Mouse (Mus musculus) liver, embryonic 13.5 days (tissue): ENCODE results near the gene Iqgap3. TPM values are rescaled to one million over a fixed set of nuclear protein-coding genes. Genes with fewer than 3 reads are reported as not detected.

ENCODE experiments used
- ATAC-seq: fragments of 200-750 bp; cut with Nextera tagmentation; 2 replicates; pipeline ENCODE4 v1.8.0; 2017; ENCODE audit warnings: low read depth, mild to moderate bottlenecking, moderate number of reproducible peaks, moderate library complexity
- DNase-seq: peaks from one replicate; pipeline ENCODE4 v3.0.0; 2022
- H3K27ac ChIP-seq: fragments of 300-500 bp; sonication (generic); 2 replicates; pipeline ENCODE4 v1.5.1; 2015; ENCODE audit warnings: moderate library complexity, mild to moderate bottlenecking, inconsistent platforms
- H3K27me3 ChIP-seq: fragments of 300-500 bp; sonication (generic); 2 replicates; pipeline ENCODE4 v1.6.1; 2015; ENCODE audit warnings: mild to moderate bottlenecking, inconsistent platforms
- H3K36me3 ChIP-seq: fragments of 300-500 bp; sonication (generic); 2 replicates; pipeline ENCODE4 v1.6.1; 2015; ENCODE audit warnings: mild to moderate bottlenecking, inconsistent platforms
- H3K4me1 ChIP-seq: fragments of 300-500 bp; sonication (generic); replicated peaks from 2 replicates; pipeline ENCODE4 v1.6.1; 2015; ENCODE audit warnings: inconsistent platforms
- H3K4me2 ChIP-seq: fragments of 300-500 bp; sonication (generic); 2 replicates; pipeline ENCODE4 v1.6.1; 2015; ENCODE audit warnings: inconsistent platforms, mild to moderate bottlenecking, moderate library complexity
- H3K4me3 ChIP-seq: fragments of 300-500 bp; sonication (generic); replicated peaks from 2 replicates; pipeline ENCODE4 v1.5.1; 2015; ENCODE audit warnings: mild to moderate bottlenecking, inconsistent platforms
- H3K9ac ChIP-seq: fragments of 300-500 bp; sonication (generic); 2 replicates; pipeline ENCODE4 v1.6.1; 2015; ENCODE audit warnings: mild to moderate bottlenecking, inconsistent platforms
- H3K9me3 ChIP-seq: fragments of 300-500 bp; sonication (generic); replicated peaks from 2 replicates; pipeline ENCODE4 v1.6.1; 2016; ENCODE audit warnings: inconsistent platforms
- WGBS: fragments of 180-500 bp; shearing (Covaris S2); methylation state at CpG from one replicate; pipeline ENCODE4 v1.1.7; 2015; ENCODE audit not compliant: insufficient replicate concordance; 5-methylcytosine and 5-hydroxymethylcytosine counted together
- polyA plus RNA-seq: library from polyadenylated mRNA; unstranded; fragments of >200 nt; fragmentation: Nextera tagmentation; extraction: Ambion mirVana; gene quantifications from 2 replicates; pipeline ENCODE4 v1.2.1, GENCODE M21; 2015

Iqgap3 gene
- polyA plus RNA-seq, 1 experiment from 2014 or later = 6.6 TPM

- DNase-seq = no peak
- H3K4me3 ChIP-seq = no peak overlapping the region
- ATAC-seq = no peak
- H3K4me1 ChIP-seq = peaks cover 82% of the 10 kb centered on the region
- no peak overlapping the region for H3K27ac ChIP-seq
- no peaks in the 10 kb centered on the region for H3K9me3 ChIP-seq
- peaks cover 24% of the 10 kb centered on the region for H3K36me3 ChIP-seq
- WGBS = 72% methylated on average over 3 of the region's 3 CpGs
- no peak overlapping the region for H3K4me2 ChIP-seq
- H3K27me3 ChIP-seq = no peaks in the 10 kb centered on the region
- H3K9ac ChIP-seq = no peak overlapping the region
These were observed 70.3 kb downstream of the Iqgap3 start for GRCm38 (mm10) chr3:88152056-88152455.

DNA sequence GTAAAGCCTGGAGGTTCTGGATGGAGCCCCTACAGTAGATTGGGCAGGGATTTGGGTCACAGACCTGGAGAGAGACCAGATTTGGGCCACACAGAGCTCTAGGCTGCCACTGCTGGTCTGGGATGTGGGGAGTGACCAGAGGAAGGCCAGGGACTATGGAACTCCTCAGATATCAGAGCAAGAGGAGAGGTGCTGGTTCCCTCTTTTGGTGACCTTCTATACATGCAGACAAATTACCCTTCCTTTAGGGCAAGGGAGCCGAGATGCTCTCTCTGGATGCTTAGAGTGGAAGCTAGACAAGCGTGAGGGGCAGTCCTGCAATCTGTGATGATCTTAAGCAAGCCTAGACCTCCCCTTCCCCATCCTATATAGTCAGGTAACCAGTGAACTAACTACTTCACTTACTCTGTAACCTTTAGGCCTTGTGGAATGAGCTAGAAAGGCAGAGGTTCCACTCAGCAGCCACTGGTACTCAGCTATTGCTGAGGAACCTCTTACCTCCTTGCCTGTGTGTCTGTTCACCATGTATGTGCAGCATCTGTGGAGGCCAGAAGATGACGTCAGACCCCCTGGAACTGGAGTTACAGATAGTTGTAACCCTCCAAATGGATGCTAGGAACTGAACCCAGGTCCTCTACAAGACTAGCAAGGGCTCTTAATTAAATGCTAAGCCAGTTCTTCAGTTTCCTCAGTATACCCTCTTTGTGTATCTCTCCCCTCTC lies 71.7 kb downstream of the Iqgap3 start:
- peaks cover 71% of the 10 kb centered on the region for H3K4me1 ChIP-seq
- no peaks in the 10 kb centered on the region for H3K9me3 ChIP-seq
- ATAC-seq (no peak), DNase-seq (no peak)
- no peaks in the 10 kb centered on the region for H3K27me3 ChIP-seq
- no peak overlapping the region for H3K9ac ChIP-seq
- no peak overlapping the region for H3K4me3 ChIP-seq
- no peak overlapping the region for H3K27ac ChIP-seq
- 70% methylated on average over 3 of the region's 3 CpGs for WGBS
- peaks cover 38% of the 10 kb centered on the region for H3K36me3 ChIP-seq
- no peak overlapping the region for H3K4me2 ChIP-seq

GRCm38 (mm10) chr3:88154236-88154635 lies 72.5 kb downstream of the Iqgap3 start:
- Histone ChIP-seq H3K27me3 (no peaks in the 10 kb centered on the region), H3K4me2 (no peak overlapping the region), H3K27ac (no peak overlapping the region), H3K4me1 (peaks cover 63% of the 10 kb centered on the region), H3K9ac (no peak overlapping the region), H3K4me3 (no peak overlapping the region), H3K36me3 (peaks cover 45% of the 10 kb centered on the region), H3K9me3 (no peaks in the 10 kb centered on the region)
- no peak for ATAC-seq
- 84% methylated on average over 2 of the region's 2 CpGs for WGBS
- no peak for DNase-seq

DNA sequence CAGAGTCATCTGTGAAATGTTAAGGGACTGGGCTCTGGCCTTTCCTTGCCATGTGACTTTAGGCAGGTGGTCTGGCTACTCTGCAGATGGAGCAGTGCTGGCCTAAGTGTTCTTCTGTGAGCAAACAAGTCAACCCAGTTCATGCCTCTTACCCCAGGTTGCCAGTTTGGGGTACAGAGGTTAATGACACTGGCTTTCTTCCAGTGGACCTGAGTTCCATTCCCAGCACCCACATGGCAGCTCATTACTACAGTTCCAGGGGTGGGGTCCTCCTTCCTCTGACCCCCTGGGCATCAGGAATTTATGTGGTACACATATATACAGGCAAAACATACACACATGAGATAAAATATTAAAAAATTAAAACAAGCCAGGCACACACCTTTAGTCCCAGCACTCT lies 75.0 kb downstream of the Iqgap3 start:
- H3K4me2 ChIP-seq = no peak overlapping the region
- no peak overlapping the region for H3K27ac ChIP-seq
- no peak for ATAC-seq
- H3K9ac ChIP-seq = no peak overlapping the region
- peaks cover 71% of the 10 kb centered on the region for H3K36me3 ChIP-seq
- no peaks in the 10 kb centered on the region for H3K27me3 ChIP-seq
- no peak for DNase-seq
- peaks cover 37% of the 10 kb centered on the region for H3K4me1 ChIP-seq
- no peak overlapping the region for H3K4me3 ChIP-seq
- no peaks in the 10 kb centered on the region for H3K9me3 ChIP-seq

GRCm38 (mm10) chr3:88157771-88158597 lies 76.2 kb downstream of the Iqgap3 start:
- whole genome bisulfite sequencing = 43% methylated on average over 23 of the region's 23 CpGs
- Histone ChIP-seq H3K4me2 (no peak overlapping the region), H3K4me3 (no peak overlapping the region), H3K27me3 (no peaks in the 10 kb centered on the region), H3K36me3 (peaks cover 83% of the 10 kb centered on the region), H3K27ac (no peak overlapping the region), H3K9ac (no peak overlapping the region), H3K9me3 (no peaks in the 10 kb centered on the region), H3K4me1 (peaks cover 27% of the 10 kb centered on the region)
- DNase-seq (peak; percentile 24), ATAC-seq (peak; percentile 59)

DNA sequence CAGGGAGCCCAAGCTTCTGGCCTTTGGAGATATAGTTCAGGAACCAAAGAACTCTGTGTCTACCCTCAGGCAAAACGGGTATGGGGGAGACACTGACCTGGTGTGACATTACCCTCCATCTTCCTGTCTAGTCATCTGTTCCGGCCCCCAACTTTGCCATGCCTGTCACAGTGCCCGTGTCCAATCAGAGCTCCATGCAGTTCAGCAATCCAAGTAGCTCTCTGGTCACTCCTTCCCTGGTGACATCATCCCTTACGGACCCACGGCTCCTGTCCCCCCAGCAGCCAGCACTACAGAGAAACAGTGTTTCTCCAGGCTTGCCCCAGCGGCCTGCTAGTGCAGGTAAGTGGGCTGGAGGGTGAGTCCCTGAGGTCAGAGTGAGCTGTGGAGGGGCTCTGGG lies 77.2 kb downstream of the Iqgap3 start:
- Histone ChIP-seq H3K4me2 (no peak overlapping the region), H3K4me3 (no peak overlapping the region), H3K27ac (no peak overlapping the region), H3K9ac (no peak overlapping the region), H3K36me3 (peaks cover 89% of the 10 kb centered on the region), H3K9me3 (no peaks in the 10 kb centered on the region), H3K4me1 (peaks cover 21% of the 10 kb centered on the region), H3K27me3 (no peaks in the 10 kb centered on the region)
- DNase-seq = no peak
- no peak for ATAC-seq
- 74% methylated on average over 6 of the region's 6 CpGs for WGBS

- H3K4me3 ChIP-seq = no peak overlapping the region
- DNase-seq = no peak
- H3K36me3 ChIP-seq = peaks cover 97% of the 10 kb centered on the region
- WGBS = 75% methylated on average over 6 of the region's 6 CpGs
- peaks cover 10% of the 10 kb centered on the region; the same call in 1 of the 2 replicates for H3K4me1 ChIP-seq
- no peak overlapping the region for H3K9ac ChIP-seq
- ATAC-seq = no peak
- no peak overlapping the region for H3K27ac ChIP-seq
- H3K9me3 ChIP-seq = no peaks in the 10 kb centered on the region
- no peaks in the 10 kb centered on the region for H3K27me3 ChIP-seq
- no peak overlapping the region for H3K4me2 ChIP-seq
These were observed 79.1 kb downstream of the Iqgap3 start for GRCm38 (mm10) chr3:88160856-88161255.

DNA sequence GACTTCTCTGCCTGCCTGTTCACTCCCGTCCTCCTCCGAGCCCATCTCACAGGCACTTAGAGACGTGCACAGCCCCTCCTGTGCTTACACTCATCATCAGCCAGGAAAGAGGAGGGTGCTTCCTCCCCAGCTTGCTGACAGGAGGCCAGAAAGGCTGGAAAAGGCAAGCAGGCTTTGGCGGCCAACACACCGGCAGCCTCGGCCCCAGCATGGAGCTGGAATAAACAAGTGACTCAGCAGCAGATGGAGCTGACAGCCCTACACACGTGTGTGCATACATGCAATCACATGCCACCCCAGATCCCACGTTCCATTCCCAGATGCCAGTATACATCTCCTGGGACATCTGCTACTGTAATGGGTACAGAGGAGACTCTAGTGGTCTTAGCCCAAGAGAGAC lies 80.5 kb downstream of the Iqgap3 start:
- Histone ChIP-seq H3K27me3 (no peaks in the 10 kb centered on the region), H3K27ac (no peak overlapping the region), H3K4me3 (no peak overlapping the region), H3K9me3 (no peaks in the 10 kb centered on the region), H3K9ac (no peak overlapping the region), H3K4me1 (peaks cover 3% of the 10 kb centered on the region; the same call in 1 of the 2 replicates), H3K4me2 (no peak overlapping the region), H3K36me3 (peaks cover 97% of the 10 kb centered on the region)
- DNase-seq (no peak), ATAC-seq (no peak)
- 81% methylated on average over 8 of the region's 8 CpGs for WGBS

DNA sequence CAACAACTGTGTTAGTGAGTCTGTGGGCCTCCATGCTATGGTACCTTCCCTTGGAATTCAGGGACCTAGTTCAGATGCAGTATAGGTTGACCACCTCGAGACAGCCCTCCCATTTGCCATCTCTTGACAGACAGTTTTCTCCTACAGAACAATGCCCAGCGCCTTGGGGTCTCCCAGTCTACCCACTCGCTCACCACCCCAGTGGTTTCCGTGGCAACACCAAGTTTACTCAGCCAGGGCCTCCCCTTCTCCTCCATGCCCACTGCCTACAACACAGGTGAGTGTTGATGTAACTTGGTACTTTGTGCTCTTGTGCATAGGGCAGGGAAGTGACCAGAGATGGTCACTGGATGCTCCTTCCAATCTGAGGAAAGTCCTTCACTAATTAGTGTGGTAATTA lies 81.0 kb downstream of the Iqgap3 start:
- no peak overlapping the region for H3K4me3 ChIP-seq
- no peaks in the 10 kb centered on the region for H3K27me3 ChIP-seq
- no peak overlapping the region for H3K9ac ChIP-seq
- H3K4me2 ChIP-seq = no peak overlapping the region
- no peak for DNase-seq
- 71% methylated on average over 4 of the region's 4 CpGs for WGBS
- no peaks in the 10 kb centered on the region for H3K9me3 ChIP-seq
- no peak overlapping the region for H3K27ac ChIP-seq
- peaks cover under 1% of the 10 kb centered on the region; the same call in 1 of the 2 replicates for H3K4me1 ChIP-seq
- ATAC-seq = no peak
- H3K36me3 ChIP-seq = peaks cover 97% of the 10 kb centered on the region

DNA sequence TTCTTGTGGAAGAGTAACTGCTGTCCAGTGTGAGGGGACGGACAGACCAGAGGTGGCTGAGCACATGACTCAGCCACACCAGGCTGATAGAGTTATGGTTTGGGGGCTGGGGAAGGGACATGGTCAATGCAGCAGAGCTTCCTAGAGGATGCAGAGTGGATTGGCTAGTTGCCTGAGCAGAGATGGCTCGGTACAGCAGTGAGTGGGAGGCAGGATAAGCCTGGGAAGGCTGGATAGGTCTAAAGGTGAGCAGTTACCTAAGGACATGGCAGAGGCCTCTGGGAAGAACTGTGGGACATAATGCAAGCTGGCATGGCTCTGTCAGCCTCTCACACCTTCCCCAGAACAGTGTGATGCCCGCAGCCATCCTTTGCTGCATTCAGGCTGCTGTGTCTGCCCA lies 82.1 kb downstream of the Iqgap3 start:
- H3K4me2 ChIP-seq = no peak overlapping the region
- no peak overlapping the region for H3K9ac ChIP-seq
- H3K36me3 ChIP-seq = peaks cover 97% of the 10 kb centered on the region
- H3K9me3 ChIP-seq = no peaks in the 10 kb centered on the region
- no peak overlapping the region for H3K27ac ChIP-seq
- H3K4me3 ChIP-seq = no peak overlapping the region
- 72% methylated on average over 3 of the region's 3 CpGs for WGBS
- no peaks in the 10 kb centered on the region; the same call in 1 of the 2 replicates for H3K4me1 ChIP-seq
- no peak for DNase-seq
- no peak for ATAC-seq
- no peaks in the 10 kb centered on the region for H3K27me3 ChIP-seq

GRCm38 (mm10) chr3:88164263-88164662 lies 82.5 kb downstream of the Iqgap3 start:
- ATAC-seq = no peak
- Histone ChIP-seq H3K27ac (no peak overlapping the region), H3K4me3 (no peak overlapping the region), H3K36me3 (peaks cover 97% of the 10 kb centered on the region), H3K9me3 (no peaks in the 10 kb centered on the region), H3K9ac (no peak overlapping the region), H3K27me3 (no peaks in the 10 kb centered on the region), H3K4me1 (no peaks in the 10 kb centered on the region; the same call in 1 of the 2 replicates), H3K4me2 (no peak overlapping the region)
- WGBS = 86% methylated on average over 3 of the region's 3 CpGs
- DNase-seq = no peak
